Mouse (Mus musculus) neural tube, embryonic 10.5 days (tissue): Measurements from ENCODE around the gene Tulp2.

Experiments
- DNase-seq: peaks from one replicate; pipeline ENCODE4 v3.0.0-alpha.2; 2017; ENCODE audit warnings: low spot score; ENCODE audit errors: extremely low spot score

Gene Tulp2

DNA sequence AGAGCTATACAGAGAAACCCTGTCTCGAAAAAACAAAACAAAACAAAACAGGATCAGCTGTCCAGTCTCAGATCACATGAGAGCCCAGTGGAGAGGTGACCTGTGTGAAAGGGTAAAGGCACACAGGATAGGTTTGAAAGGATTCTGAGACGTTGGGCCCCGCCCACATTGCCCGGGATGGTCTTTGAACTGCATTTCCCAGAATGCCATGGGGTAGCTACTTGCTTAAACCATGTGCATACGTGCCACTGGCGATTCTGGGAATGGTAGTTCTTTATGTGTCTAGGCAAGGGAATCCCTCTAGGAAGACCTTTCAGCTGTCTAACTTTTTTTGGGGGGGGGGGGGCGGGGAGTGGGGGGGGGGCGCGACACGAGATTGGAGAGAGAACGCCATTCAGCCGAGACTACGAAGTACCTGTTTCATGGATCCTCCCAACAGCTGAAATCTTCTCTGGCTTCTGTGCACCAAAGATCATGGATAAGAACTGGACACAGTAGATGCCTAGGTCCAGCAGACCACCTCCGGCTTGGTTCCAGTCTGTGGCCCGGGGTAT, at the start of gene Tulp2:
Gene Tulp2 (plus strand): TSS at position 504 of the 554 bp plus-strand sequence.
- DNase-seq, result peak; percentile 36

GRCm38 (mm10) chr7:45433835-45434202, 47.9 kb upstream of the Tulp2 start:
- no peak for DNase-seq

DNA sequence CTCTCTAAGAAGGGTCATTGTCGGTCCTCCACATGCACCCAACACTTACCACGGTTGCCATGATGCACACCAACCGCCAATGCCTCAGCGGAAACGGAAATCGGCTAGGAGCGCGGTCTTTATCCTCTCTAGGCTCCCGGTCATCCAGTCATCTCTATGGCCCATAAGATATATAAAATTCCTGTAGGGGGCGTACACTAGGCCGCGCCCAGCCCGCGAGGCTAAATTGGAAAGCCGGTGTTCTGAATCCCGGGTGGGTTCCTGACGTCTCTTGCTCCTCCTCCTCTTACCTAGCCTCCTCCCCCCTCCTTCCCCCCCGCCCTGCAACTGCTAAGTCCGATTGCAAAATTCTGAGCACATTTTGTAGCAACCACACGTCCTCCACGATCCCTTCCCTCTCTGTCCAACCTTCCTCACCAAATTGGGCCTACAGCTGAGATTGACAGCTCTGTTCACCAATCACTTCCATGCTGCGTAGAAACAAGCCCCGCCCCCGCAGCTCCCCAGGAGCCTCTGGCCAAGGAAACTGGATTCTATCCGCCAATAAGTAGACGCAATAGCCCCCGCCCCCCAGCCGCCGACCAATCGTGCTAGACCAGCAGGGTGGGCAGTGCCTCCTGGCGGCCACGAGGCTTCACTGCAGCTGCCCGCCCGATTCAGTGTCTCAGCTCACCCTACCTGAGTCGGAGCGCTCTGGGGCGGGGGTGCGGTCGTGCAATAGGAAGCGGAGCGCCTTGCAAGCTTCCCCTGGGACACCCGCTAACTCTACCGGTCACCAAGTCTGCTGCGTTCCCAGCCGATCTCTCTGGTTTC, 47.3 kb upstream of the Tulp2 start, which contains the start of gene Gys1:
Gene Gys1 (plus strand): TSS at position 642 of the 813 bp plus-strand sequence.
- DNase-seq, result peak; percentile 100

DNA sequence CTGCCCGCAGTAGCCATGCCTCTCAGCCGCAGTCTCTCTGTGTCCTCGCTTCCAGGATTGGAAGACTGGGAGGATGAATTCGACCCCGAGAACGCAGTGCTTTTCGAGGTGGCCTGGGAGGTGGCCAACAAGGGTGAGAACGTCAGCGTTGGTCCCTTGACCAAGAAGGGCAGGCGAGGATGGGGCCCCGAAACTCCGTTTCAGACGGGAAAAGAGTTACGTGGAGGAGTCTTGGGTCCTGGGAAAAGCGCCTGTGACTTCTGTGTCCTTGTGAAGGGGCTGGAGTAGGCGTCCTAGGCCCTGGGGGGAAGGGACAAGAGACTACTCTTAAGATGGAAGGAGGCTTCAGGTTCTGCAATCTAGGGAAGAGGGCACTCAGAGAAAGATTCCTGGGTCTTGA, 46.6 kb upstream of the Tulp2 start:
- DNase-seq, result no peak

DNA sequence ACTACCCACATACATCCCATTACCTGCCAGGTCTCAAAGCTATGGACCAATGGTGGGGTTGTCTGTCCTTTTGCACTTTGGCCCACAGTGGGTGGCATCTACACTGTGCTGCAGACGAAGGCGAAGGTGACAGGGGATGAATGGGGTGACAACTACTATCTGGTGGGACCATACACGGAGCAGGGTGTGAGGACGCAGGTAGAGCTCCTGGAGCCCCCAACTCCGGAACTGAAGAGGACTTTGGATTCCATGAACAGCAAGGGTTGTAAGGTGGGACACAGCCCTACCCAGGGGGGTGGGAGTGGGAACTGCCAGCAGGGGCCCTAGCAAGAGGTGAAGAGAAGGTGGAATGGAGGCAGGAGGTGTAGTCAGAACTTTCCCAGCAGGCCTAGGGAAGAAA, 45.2 kb upstream of the Tulp2 start:
- no peak for DNase-seq

- no peak for DNase-seq
Measured at GRCm38 (mm10) chr7:45437046-45437445, 44.6 kb upstream of the Tulp2 start.

GRCm38 (mm10) chr7:45437521-45438276, 44.0 kb upstream of the Tulp2 start, which contains the start of gene Ruvbl2:
Ruvbl2 (minus strand) TSS chr7:45438096.
- no peak for DNase-seq

DNA sequence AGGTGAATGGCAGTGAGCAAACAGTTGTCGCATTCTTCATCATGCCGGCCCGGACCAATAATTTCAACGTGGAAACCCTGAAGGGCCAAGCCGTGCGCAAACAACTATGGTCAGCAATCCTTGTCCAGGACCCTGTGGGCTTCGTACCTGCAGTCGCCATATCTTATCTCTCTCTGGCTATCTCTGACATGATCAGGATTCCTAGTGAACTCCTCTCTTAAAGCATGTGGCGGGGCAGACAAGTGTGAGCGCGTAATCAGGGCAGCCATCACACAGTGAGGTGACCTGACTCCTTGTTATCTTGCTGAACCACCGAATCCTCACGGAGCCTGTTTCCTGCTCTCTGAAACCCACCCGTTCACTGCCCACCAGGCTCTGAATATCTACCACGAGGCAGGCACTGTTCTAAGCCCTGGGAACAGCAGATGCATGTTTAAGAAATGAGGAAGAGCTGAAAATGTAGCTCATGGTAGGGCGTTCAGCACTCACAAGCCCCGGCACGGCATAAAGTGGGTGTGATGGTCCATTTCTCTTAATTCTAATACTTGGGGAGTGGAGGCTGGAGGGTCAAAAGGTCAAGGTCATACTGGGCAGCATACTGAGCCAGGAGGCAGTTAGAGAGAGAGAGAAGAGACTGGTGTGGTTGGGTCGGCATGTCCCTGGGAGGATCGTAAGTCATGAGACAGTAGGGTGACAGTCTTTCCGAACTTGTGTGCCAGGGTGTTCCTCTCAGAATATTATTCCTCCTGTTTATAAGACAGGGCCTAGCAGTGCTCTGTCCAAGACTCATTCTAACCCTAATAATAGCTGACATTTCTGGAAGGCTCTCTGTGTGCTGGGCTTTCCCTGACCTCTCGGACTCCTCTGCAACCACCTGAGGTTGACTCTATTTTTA, 37.9 kb upstream of the Tulp2 start:
- no peak for DNase-seq

GRCm38 (mm10) chr7:45446589-45446988, 35.1 kb upstream of the Tulp2 start:
- no peak for DNase-seq

GRCm38 (mm10) chr7:45447325-45447990, 34.2 kb upstream of the Tulp2 start:
- no peak for DNase-seq

GRCm38 (mm10) chr7:45449974-45450373, 31.7 kb upstream of the Tulp2 start:
- DNase-seq, result no peak

GRCm38 (mm10) chr7:45451344-45451982, 30.2 kb upstream of the Tulp2 start:
- peak; percentile 83 for DNase-seq

DNA sequence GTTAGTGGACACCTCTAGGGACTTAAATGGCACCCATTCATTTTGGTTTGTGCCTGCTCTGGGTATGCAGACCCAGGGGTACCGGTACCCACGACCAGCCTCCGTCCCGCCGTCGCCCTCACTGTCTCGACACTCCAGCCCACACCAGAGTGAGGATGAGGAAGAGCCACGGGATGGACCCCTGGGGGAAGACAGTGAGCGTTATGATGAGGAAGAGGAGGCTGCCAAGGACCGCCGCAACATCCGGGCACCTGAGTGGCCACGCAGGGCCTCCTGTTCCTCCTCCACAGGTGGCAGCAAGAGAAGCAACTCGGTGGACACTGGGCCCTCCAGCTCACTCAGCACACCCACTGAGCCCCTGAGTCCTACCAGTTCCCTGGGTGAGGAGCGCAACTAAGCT, 26.7 kb upstream of the Tulp2 start:
- DNase-seq, result no peak

- no peak for DNase-seq
Measured at GRCm38 (mm10) chr7:45455932-45456696, 25.6 kb upstream of the Tulp2 start.

- DNase-seq, result no peak
Measured at GRCm38 (mm10) chr7:45456721-45457203, 24.9 kb upstream of the Tulp2 start.

DNA sequence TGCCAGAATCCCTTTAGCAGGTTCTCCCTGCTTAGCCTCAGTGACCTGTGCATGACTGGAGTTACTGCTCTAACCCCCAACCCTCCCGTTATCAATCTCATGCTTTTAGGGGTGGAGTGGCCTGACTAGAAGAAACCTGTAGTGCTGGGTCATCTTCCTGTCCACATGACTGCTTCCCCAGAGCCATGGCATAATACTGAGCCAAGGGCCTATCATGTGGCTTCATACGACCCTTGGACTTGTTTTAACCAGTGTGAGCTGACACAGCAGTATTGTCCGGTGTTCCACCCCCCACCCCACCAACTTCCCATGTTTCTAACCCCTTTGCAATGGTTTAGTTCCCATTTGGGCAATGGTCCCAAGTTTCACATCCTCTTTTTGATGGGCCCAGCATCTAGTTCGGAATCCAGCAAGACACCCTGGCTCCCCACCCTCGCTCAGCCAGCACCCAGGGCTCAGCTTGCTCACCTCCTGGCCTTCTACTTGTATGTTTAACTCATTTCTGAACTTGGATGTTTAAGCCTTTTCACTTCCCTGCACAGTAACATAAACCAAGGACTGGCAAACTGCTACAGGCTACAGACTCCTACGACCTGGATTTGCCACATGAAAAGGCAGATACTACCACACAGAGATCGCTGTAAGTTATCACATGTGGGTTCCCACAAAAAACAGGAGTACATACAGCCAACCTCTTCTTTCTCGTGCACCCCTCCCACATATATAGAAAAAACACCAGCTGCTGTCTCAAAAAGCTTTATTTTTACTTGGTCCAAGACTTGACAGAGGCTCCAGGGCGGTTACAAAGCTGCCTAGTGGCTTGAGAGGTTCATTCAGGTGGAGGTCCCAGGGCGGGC, 24.2 kb upstream of the Tulp2 start:
- peak; percentile 42 for DNase-seq

DNA sequence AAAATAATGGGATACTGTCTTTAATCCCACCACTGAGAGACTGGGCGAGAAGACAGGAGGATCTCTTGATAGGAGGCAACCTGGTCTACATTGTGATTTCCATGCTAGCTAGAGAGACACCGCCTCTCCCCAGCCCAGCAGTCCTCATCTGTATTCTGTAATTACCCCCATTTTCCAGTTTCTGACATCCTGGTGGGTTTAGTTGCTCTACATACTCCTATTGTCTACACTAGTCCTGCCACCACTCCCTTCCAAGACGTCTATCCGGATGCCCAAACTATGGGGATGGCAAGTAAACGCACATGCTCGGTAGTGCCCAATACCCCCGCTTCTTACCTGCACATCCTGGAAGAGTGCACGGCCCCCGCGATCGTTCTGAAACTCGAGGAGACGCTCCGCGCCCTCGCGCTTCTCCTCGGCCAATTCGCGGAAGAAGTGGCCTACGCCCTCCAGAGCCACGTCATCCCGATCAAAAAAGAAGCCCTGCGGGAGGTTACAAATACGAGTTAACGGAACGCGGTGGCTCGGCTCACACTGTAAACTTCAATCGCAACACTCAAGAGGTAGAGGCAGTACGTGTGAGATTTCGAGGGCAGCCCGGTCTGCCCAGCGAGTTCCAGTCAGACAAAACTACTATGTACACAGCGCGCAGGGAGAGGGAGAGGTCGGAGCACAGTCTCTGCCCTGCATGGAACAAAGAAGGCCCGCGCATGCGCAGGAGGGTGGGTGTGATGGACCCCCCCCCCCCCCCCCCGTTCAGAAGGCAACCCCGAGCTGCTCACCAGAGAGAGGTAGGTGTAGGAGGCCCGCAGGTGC, 22.7 kb upstream of the Tulp2 start:
- peak; percentile 89 for DNase-seq
